Mouse (Mus musculus) E14TG2a.4 (cell line): ENCODE results near the gene Asap3.

Experiments
- CTCF ChIP-seq: conservative IDR thresholded peaks from 2 replicates; pipeline ENCODE4 v1.5.1; 2014; ENCODE audit warnings: low read length
- NANOG ChIP-seq: IDR thresholded peaks from 2 replicates; pipeline ENCODE4 v1.6.1; 2014; ENCODE audit warnings: borderline replicate concordance, low read length, mixed read lengths
- POU5F1 ChIP-seq: IDR thresholded peaks from 2 replicates; pipeline ENCODE4 v1.6.1; 2014; ENCODE audit warnings: low read length, borderline replicate concordance

DNA sequence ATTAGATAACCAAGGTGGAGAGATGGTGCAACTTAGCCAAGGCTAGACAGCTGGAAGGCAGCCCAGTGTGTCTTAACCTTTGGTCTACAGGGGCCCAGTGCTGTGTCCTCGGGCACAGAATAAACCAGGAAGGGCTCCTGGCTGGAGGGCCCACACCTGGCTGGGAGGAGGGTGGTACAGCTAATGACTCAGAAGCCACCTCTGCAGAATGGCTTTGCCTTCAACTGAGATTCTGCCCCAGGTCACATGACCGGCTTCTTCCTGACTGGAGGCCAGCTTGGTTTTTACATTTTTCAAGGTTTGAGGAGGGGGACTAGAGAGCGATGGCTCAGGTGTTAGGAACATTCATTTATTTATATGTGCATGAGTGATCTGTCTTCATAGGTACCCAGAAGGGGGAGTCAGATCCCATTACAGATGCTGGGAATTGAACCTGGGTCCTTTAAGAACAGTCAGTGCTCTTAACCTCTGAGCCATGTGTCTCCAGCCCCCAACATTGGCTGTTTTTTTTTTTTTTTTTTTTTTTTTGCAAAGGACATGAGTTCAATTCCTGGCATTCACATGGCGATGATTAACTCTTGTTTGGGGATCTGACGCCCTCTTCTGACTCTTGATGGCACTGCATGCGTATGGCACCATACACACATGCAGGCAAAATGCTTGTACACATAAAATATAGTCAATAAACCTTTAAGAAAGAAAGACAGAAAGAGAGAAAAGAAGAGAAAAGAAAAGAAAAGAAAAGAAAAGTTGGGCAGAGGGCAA lies 17.0 kb upstream of the Asap3 start:
- TF ChIP-seq CTCF (peak; percentile 40), NANOG (no peak), POU5F1 (no peak)
